Mouse (Mus musculus) megakaryocyte, embryonic 14.5 days (primary cell): ENCODE data around the gene Vipas39.

Experiments
- FLI1 ChIP-seq: IDR thresholded peaks from 2 replicates; pipeline ENCODE4 v1.6.1; 2012; ENCODE audit warnings: low read length, inconsistent platforms, mixed read lengths
- GATA1 ChIP-seq: IDR thresholded peaks from 3 replicates; pipeline ENCODE4 v1.6.1; 2012; ENCODE audit warnings: mixed read lengths, low read length, inconsistent platforms, borderline replicate concordance

- TF ChIP-seq GATA1 (no peak), FLI1 (no peak)
These were observed 18.7 kb upstream of the Vipas39 start for GRCm38 (mm10) chr12:87284726-87285125.
